In genomic region chr4:86575283-86575983, GRCm38 (mm10) we compare ENCODE assay signal across 7 mouse cellular contexts. TPM values are rescaled to one million over a fixed set of nuclear protein-coding genes. Genes with fewer than 3 reads are reported as not detected.
DNase-seq lines count a peak whose midpoint lies in the region; ATAC-seq lines count a peak whose summit lies in the region.

Rraga (plus strand) TSS chr4:86575668.

- peak; percentile 92 for ATAC-seq in embryonic facial prominence, embryonic 12.5 days (ENCODE audit: insufficient number of reproducible peaks, insufficient read depth, low FRiP score, low TSS enrichment)
- ATAC-seq in limb, embryonic 11.5 days (ENCODE audit: insufficient number of reproducible peaks, low FRiP score, low TSS enrichment, low read depth): peak; percentile 96
- peak; percentile 98 for ATAC-seq in midbrain, embryonic 14.5 days (ENCODE audit: low FRiP score, low TSS enrichment)

- peak within 1 kb of the TSS; percentile 88 for H3K4me2 ChIP-seq in embryonic facial prominence, embryonic 12.5 days (replicated peaks)
- H3K4me2 ChIP-seq in limb, embryonic 11.5 days (ENCODE audit: low read depth, severe bottlenecking): peak within 1 kb of the TSS; percentile 85
- H3K4me2 ChIP-seq in midbrain, embryonic 14.5 days (ENCODE audit: low read length): peak within 1 kb of the TSS; percentile 96

- H3K27me3 ChIP-seq in embryonic facial prominence, embryonic 12.5 days: no peaks in the 10 kb centered on the region
- H3K27me3 ChIP-seq in limb, embryonic 11.5 days (ENCODE audit: control insufficient read depth, insufficient read depth, low read length): no peaks in the 10 kb centered on the region
- H3K27me3 ChIP-seq in midbrain, embryonic 14.5 days (ENCODE audit: control insufficient read depth, insufficient read depth, low read length): no peaks in the 10 kb centered on the region

- peaks cover 13% of the 10 kb centered on the region for H3K4me1 ChIP-seq in embryonic facial prominence, embryonic 12.5 days
- peaks cover 7% of the 10 kb centered on the region; the same call in 1 of the 2 replicates for H3K4me1 ChIP-seq in limb, embryonic 11.5 days (ENCODE audit: control insufficient read depth, insufficient read depth, low read length)
- H3K4me1 ChIP-seq in midbrain, embryonic 14.5 days (ENCODE audit: control insufficient read depth, insufficient read depth, low read length): peaks cover 22% of the 10 kb centered on the region

- peak within 1 kb of the TSS; percentile 94 for H3K9ac ChIP-seq in embryonic facial prominence, embryonic 12.5 days
- peak within 1 kb of the TSS; percentile 96 for H3K9ac ChIP-seq in limb, embryonic 11.5 days (ENCODE audit: low read length)
- H3K9ac ChIP-seq in midbrain, embryonic 14.5 days (replicated peaks; ENCODE audit: low read length): peak within 1 kb of the TSS; percentile 95

- peak within 1 kb of the TSS; percentile 98 for H3K27ac ChIP-seq in embryonic facial prominence, embryonic 12.5 days
- peak within 1 kb of the TSS; percentile 91 for H3K27ac ChIP-seq in limb, embryonic 11.5 days (replicated peaks; ENCODE audit: low read depth, low read length)
- H3K27ac ChIP-seq in midbrain, embryonic 14.5 days (replicated peaks; ENCODE audit: low read depth, low read length): peak within 1 kb of the TSS; percentile 97

- DNase-seq in adrenal gland, postnatal 25 days: peak; percentile 97
- peak; percentile 99 for DNase-seq in heart, adult 11 months
- peak; percentile 97 for DNase-seq in kidney, adult 18-20 months
- DNase-seq in limb, embryonic 11.5 days (ENCODE audit: low spot score): peak; percentile 98
- peak; percentile 98 for DNase-seq in midbrain, embryonic 14.5 days
- DNase-seq in spleen, adult 18-20 months: peak; percentile 93 to 96

- H3K36me3 ChIP-seq in embryonic facial prominence, embryonic 12.5 days: 0 out of 2 replicates have a peak, but pooled peaks cover 5% of the 10 kb centered on the region
- H3K36me3 ChIP-seq in limb, embryonic 11.5 days (ENCODE audit: control insufficient read depth, insufficient read depth, low read length): peaks cover 4% of the 10 kb centered on the region; the same call in 1 of the 2 replicates
- H3K36me3 ChIP-seq in midbrain, embryonic 14.5 days (ENCODE audit: control insufficient read depth, insufficient read depth, low read length): 0 out of 2 replicates have a peak, but pooled peaks cover 6% of the 10 kb centered on the region

- H3K9me3 ChIP-seq in embryonic facial prominence, embryonic 12.5 days: no peaks in the 10 kb centered on the region
- H3K9me3 ChIP-seq in limb, embryonic 11.5 days (ENCODE audit: control insufficient read depth, low read length): no peaks in the 10 kb centered on the region
- no peaks in the 10 kb centered on the region for H3K9me3 ChIP-seq in midbrain, embryonic 14.5 days (ENCODE audit: control insufficient read depth, low read length)

- H3K4me3 ChIP-seq in embryonic facial prominence, embryonic 12.5 days: peak within 1 kb of the TSS; percentile 84
- H3K4me3 ChIP-seq in limb, embryonic 11.5 days (ENCODE audit: low read depth, low read length): peak within 1 kb of the TSS; percentile 89
- H3K4me3 ChIP-seq in midbrain, embryonic 14.5 days (replicated peaks; ENCODE audit: low read depth, low read length): peak within 1 kb of the TSS; percentile 94

- WGBS in embryonic facial prominence, embryonic 12.5 days: under 1% methylated on average over 53 of the region's 53 CpGs
- 0% methylated on average over 53 of the region's 53 CpGs for WGBS in limb, embryonic 11.5 days
- WGBS in midbrain, embryonic 14.5 days: under 1% methylated on average over 53 of the region's 53 CpGs

RNA-seq across cellular contexts. Expression of gene Rraga, which starts in this region (rescaled TPM):
- 83.6 and 96.5 TPM in 2 replicates for total RNA-seq in adrenal gland, postnatal 25 days (2021)
- polyA plus RNA-seq in embryonic facial prominence, embryonic 12.5 days (2016; fragmentation: Nextera tagmentation; extraction: Ambion mirVana): 66.4 and 71.8 TPM in 2 replicates
- polyA plus RNA-seq in limb, embryonic 11.5 days (2014; fragmentation: Nextera tagmentation; extraction: Ambion mirVana): 85.0 and 102 TPM in 2 replicates
- 159 and 192 TPM in 2 replicates for polyA plus RNA-seq in midbrain, embryonic 14.5 days (2014; fragmentation: Nextera tagmentation; extraction: Ambion mirVana)

Comparison
In these comparisons a context has a peak if more than half of its experiments do, and no peak if none do; other contexts are left out.
1. Peak in every context shown above with its lines: DNase-seq, ATAC-seq, H3K4me3 ChIP-seq and H3K27ac ChIP-seq.